Mouse (Mus musculus): ENCODE measurements around the gene Kif24. TPM values are rescaled to one million over a fixed set of nuclear protein-coding genes. Genes with fewer than 3 reads are reported as not detected.
"Not testable (repeated sequence)": the region's sequence is repeated elsewhere in the genome, so short reads cannot be mapped to it uniquely, and the experiment has no call there.

Kif24 gene
- polyA plus RNA-seq, 1 experiment from 2014 or later: 3.7 TPM

DNA sequence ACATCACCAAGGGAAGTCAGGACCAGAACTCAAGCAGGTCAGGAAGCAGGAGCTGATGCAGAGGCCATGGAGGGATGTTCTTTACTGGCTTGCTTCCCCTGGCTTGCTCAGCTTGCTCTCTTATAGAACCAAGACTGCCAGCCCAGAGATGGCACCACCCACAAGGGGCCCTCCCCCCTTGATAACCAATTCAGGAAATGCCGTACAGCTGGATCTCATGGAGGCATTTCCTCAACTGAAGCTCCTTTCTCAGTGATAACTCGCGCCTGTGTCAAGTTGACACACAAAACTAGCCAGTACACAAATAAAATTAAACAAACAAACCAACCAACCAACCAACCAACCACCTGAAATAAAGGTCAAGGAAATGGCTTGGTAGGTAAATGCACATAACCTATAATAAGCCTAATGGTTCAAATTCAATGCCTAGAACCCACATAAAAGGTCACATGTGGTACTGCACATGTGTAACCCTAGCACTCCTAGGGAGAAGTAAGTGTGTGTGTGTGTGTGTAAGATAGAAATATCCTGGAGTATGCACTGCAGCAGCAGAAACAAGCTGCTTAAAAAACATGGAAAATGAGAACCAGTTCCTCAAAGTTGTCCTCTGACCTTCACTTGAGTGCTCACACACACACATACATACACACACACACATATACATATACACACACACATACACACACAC is 1.5 kb downstream of the Kif24 start:
- DNase-seq; H3K4me3 ChIP-seq (replicated peaks; ENCODE audit: low read depth, low read length); ATAC-seq (ENCODE audit: low FRiP score, low TSS enrichment); H3K9ac ChIP-seq (replicated peaks; ENCODE audit: low read length); H3K9me3 ChIP-seq (ENCODE audit: control insufficient read depth, low read length); H3K36me3 ChIP-seq (ENCODE audit: control insufficient read depth, insufficient read depth, low read length); H3K4me1 ChIP-seq (ENCODE audit: control insufficient read depth, insufficient read depth, low read length); H3K27ac ChIP-seq (replicated peaks; ENCODE audit: low read depth, low read length); H3K27me3 ChIP-seq (ENCODE audit: control insufficient read depth, insufficient read depth, low read length): not testable (repeated sequence)
- peak overlapping the region; percentile 74 for H3K4me2 ChIP-seq (ENCODE audit: low read length)
- WGBS: 89% methylated on average over 3 of the region's 3 CpGs

DNA sequence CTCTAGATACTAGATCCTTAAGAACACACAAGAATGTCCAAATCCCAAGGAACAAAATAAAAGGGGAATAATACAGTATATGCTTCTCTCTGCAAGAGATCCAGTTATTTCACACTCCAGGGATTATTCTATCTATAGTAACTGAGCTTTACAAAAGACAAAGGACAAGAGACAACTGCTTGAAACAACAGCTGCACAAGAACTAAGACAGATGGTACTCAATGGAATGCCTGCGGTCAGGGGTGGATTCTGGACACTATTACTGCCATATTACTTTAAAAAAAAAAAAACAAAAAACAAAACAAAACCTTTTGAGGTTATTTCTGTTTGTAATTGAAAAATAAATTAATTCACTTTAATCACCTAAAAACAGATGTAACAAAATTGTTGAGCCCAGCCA is 4.0 kb downstream of the Kif24 start:
- no peak for DNase-seq
- ATAC-seq (ENCODE audit: low FRiP score, low TSS enrichment): no peak
- Histone ChIP-seq H3K27me3 (ENCODE audit: control insufficient read depth, insufficient read depth, low read length) (no peaks in the 10 kb centered on the region), H3K4me3 (replicated peaks; ENCODE audit: low read depth, low read length) (no peak overlapping the region), H3K9me3 (ENCODE audit: control insufficient read depth, low read length) (no peaks in the 10 kb centered on the region), H3K36me3 (ENCODE audit: control insufficient read depth, insufficient read depth, low read length) (no peaks in the 10 kb centered on the region), H3K4me2 (ENCODE audit: low read length) (no peak overlapping the region), H3K27ac (replicated peaks; ENCODE audit: low read depth, low read length) (no peak overlapping the region), H3K9ac (replicated peaks; ENCODE audit: low read length) (no peak overlapping the region), H3K4me1 (ENCODE audit: control insufficient read depth, insufficient read depth, low read length) (peaks cover 5% of the 10 kb centered on the region; the same call in 1 of the 2 replicates)
- WGBS: 93% methylated on average over 1 of the region's 1 CpGs

DNA sequence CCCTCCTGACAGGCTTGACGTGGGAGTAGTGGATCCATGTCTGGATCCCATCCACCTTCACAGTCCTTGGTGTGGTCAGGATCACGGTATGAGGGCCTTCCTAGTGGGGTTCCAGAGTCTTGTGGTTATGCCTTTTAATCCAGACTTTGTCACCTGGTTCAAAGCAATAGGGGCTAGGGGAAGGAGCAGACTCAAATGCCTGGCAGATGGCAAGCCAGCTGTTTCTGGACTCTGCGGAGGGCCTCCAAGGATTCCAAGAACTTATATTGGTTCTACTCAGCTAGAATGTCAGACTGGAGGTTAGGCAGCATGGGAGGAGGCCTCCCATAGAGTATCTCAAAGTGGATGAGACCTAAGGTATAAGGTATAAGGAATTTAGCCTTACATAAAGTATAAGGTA is 17.1 kb downstream of the Kif24 start:
- Histone ChIP-seq H3K9me3 (ENCODE audit: control insufficient read depth, low read length) (no peaks in the 10 kb centered on the region), H3K27me3 (ENCODE audit: control insufficient read depth, insufficient read depth, low read length) (no peaks in the 10 kb centered on the region), H3K4me1 (ENCODE audit: control insufficient read depth, insufficient read depth, low read length) (no peaks in the 10 kb centered on the region), H3K27ac (replicated peaks; ENCODE audit: low read depth, low read length) (no peak overlapping the region), H3K4me2 (ENCODE audit: low read length) (no peak overlapping the region), H3K36me3 (ENCODE audit: control insufficient read depth, insufficient read depth, low read length) (no peaks in the 10 kb centered on the region), H3K4me3 (replicated peaks; ENCODE audit: low read depth, low read length) (no peak overlapping the region), H3K9ac (replicated peaks; ENCODE audit: low read length) (no peak overlapping the region)
- no peak for DNase-seq
- ATAC-seq (ENCODE audit: low FRiP score, low TSS enrichment): no peak
- WGBS: 96% methylated on average over 3 of the region's 3 CpGs

DNA sequence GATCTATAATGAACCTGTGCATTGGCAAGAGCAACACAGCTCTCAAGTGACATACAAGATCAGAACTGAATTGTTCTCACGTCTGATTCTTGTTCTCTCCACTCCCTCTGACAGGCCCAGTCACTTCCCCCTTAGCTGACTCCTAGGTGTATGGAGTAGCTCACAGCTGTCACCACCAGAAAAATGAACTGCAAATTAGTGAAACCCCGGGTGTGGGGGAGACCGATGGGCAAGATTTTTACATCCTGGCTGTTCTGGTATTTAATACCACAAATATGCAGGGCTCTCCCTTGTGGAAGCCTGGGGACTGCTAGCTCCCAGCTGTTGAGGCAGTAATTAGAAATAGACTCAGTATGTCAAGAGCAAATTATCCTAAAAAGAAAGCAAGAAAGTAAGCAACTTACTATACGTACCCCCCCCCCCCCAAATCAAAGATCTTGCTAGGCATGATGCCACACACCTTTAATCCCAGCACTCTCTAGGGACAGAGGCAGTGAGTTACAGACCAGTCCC is 21.8 kb downstream of the Kif24 start:
- no peak overlapping the region for H3K27ac ChIP-seq (replicated peaks; ENCODE audit: low read depth, low read length)
- DNase-seq (no peak), ATAC-seq (ENCODE audit: low FRiP score, low TSS enrichment) (no peak)
- no peaks in the 10 kb centered on the region for H3K36me3 ChIP-seq (ENCODE audit: control insufficient read depth, insufficient read depth, low read length)
- H3K4me2 ChIP-seq (ENCODE audit: low read length): no peak overlapping the region
- no peak overlapping the region for H3K9ac ChIP-seq (replicated peaks; ENCODE audit: low read length)
- WGBS: 84% methylated on average over 4 of the region's 4 CpGs
- no peaks in the 10 kb centered on the region for H3K27me3 ChIP-seq (ENCODE audit: control insufficient read depth, insufficient read depth, low read length)
- no peak overlapping the region for H3K4me3 ChIP-seq (replicated peaks; ENCODE audit: low read depth, low read length)
- H3K9me3 ChIP-seq (ENCODE audit: control insufficient read depth, low read length): no peaks in the 10 kb centered on the region
- H3K4me1 ChIP-seq (ENCODE audit: control insufficient read depth, insufficient read depth, low read length): no peaks in the 10 kb centered on the region

DNA sequence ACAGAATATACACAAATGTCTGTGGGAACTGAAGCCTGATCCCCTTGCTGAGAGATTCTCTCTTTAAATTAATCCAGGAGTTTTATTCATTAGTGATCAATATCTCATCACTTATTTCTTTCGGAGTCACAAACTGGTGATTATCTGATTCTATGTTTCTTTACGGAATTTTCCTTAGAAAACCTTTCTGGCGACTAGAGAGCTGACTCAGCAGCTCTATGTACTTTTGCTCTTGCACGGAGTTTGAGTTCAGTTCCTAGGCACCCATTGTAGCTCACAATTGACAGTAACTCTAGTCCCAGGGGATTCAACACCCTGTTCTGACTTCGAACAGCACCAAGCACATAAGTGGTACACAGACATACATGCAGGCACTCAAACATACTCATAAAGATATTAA is 25.8 kb downstream of the Kif24 start:
- no peak overlapping the region for H3K4me3 ChIP-seq (replicated peaks; ENCODE audit: low read depth, low read length)
- no peak overlapping the region for H3K4me2 ChIP-seq (ENCODE audit: low read length)
- H3K9ac ChIP-seq (replicated peaks; ENCODE audit: low read length): no peak overlapping the region
- no peaks in the 10 kb centered on the region for H3K9me3 ChIP-seq (ENCODE audit: control insufficient read depth, low read length)
- H3K36me3 ChIP-seq (ENCODE audit: control insufficient read depth, insufficient read depth, low read length): no peaks in the 10 kb centered on the region
- no peaks in the 10 kb centered on the region for H3K27me3 ChIP-seq (ENCODE audit: control insufficient read depth, insufficient read depth, low read length)
- H3K4me1 ChIP-seq (ENCODE audit: control insufficient read depth, insufficient read depth, low read length): no peaks in the 10 kb centered on the region
- ATAC-seq (ENCODE audit: low FRiP score, low TSS enrichment) (no peak), DNase-seq (no peak)
- 93% methylated on average over 5 of the region's 5 CpGs for WGBS
- no peak overlapping the region for H3K27ac ChIP-seq (replicated peaks; ENCODE audit: low read depth, low read length)

DNA sequence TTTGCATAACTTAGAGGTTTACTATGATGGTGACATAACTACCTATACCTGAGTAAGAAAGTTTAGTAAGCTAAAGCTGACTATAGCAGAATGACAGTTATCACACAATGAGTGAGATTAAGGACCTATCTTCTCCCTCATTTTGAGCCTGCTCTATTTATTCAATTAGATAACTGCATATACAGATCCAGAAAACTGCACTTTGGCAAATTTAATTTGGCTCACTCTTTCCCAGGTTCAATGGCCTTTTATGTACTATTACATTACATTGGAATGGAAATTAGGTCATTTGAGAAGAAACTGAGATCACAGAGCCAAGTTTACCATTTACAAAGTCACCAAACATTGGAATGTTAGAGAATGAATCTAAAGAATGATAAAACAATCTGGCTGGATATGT is 47.7 kb downstream of the Kif24 start:
- H3K9ac ChIP-seq (replicated peaks; ENCODE audit: low read length): no peak overlapping the region
- H3K4me2 ChIP-seq (ENCODE audit: low read length): no peak overlapping the region
- H3K4me1 ChIP-seq (ENCODE audit: control insufficient read depth, insufficient read depth, low read length): no peaks in the 10 kb centered on the region
- no peak for DNase-seq
- ATAC-seq (ENCODE audit: low FRiP score, low TSS enrichment): no peak
- no peaks in the 10 kb centered on the region for H3K9me3 ChIP-seq (ENCODE audit: control insufficient read depth, low read length)
- no peaks in the 10 kb centered on the region for H3K27me3 ChIP-seq (ENCODE audit: control insufficient read depth, insufficient read depth, low read length)
- H3K4me3 ChIP-seq (replicated peaks; ENCODE audit: low read depth, low read length): no peak overlapping the region
- no peaks in the 10 kb centered on the region for H3K36me3 ChIP-seq (ENCODE audit: control insufficient read depth, insufficient read depth, low read length)
- no peak overlapping the region for H3K27ac ChIP-seq (replicated peaks; ENCODE audit: low read depth, low read length)

DNA sequence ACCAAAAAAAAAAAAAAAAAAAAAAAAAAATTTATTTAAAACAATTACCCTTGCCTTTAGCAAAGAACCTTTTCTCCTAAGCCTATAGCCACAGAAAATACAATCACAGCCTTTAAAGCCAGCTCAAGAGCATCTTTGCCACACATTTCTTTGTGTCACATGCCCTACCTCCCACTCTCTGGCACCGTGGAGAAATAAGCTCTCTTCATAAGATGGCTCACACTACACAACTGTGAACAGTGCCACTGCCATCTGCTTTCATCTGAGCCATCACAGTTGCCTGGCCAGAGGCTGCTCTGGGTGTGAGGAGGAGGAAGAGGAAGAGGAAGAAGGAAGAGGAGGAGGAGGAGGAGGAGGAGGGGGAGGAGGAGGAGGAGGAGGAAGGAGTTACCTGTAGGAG is 55.3 kb downstream of the Kif24 start:
- Histone ChIP-seq H3K4me1 (ENCODE audit: control insufficient read depth, insufficient read depth, low read length) (no peaks in the 10 kb centered on the region), H3K36me3 (ENCODE audit: control insufficient read depth, insufficient read depth, low read length) (0 out of 2 replicates have a peak, but pooled peaks cover 5% of the 10 kb centered on the region), H3K4me2 (ENCODE audit: low read length) (no peak overlapping the region), H3K27me3 (ENCODE audit: control insufficient read depth, insufficient read depth, low read length) (no peaks in the 10 kb centered on the region), H3K9me3 (ENCODE audit: control insufficient read depth, low read length) (no peaks in the 10 kb centered on the region), H3K27ac (replicated peaks; ENCODE audit: low read depth, low read length) (no peak overlapping the region), H3K4me3 (replicated peaks; ENCODE audit: low read depth, low read length) (no peak overlapping the region), H3K9ac (replicated peaks; ENCODE audit: low read length) (no peak overlapping the region)
- WGBS: 92% methylated on average over 1 of the region's 1 CpGs
- DNase-seq (no peak), ATAC-seq (ENCODE audit: low FRiP score, low TSS enrichment) (no peak)

DNA sequence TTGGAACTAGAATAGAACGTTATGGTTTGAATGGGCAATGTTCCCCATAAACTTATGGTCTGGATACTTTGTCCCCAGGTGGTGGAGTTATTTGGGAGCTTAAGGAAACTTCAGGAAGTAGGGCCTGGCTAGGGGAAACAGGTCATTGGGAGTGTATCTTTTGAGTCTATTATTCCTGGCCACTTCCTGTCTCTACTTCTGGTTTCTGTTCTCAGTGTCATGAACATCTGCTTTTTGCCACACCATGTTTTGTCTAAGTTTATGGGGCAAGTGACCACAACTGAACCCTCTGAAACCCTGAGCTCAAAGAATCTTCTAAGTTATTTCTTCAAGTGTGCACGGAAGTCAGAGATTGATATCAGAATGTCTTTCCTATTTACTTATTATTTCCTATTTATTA is 57.3 kb downstream of the Kif24 start:
- Histone ChIP-seq H3K4me2 (ENCODE audit: low read length) (no peak overlapping the region), H3K4me1 (ENCODE audit: control insufficient read depth, insufficient read depth, low read length) (no peaks in the 10 kb centered on the region), H3K4me3 (replicated peaks; ENCODE audit: low read depth, low read length) (no peak overlapping the region), H3K9ac (replicated peaks; ENCODE audit: low read length) (no peak overlapping the region), H3K9me3 (ENCODE audit: control insufficient read depth, low read length) (no peaks in the 10 kb centered on the region), H3K27me3 (ENCODE audit: control insufficient read depth, insufficient read depth, low read length) (no peaks in the 10 kb centered on the region), H3K36me3 (ENCODE audit: control insufficient read depth, insufficient read depth, low read length) (0 out of 2 replicates have a peak, but pooled peaks cover 5% of the 10 kb centered on the region), H3K27ac (replicated peaks; ENCODE audit: low read depth, low read length) (no peak overlapping the region)
- ATAC-seq (ENCODE audit: low FRiP score, low TSS enrichment) (no peak), DNase-seq (no peak)
- 94% methylated on average over 2 of the region's 2 CpGs for WGBS

DNA sequence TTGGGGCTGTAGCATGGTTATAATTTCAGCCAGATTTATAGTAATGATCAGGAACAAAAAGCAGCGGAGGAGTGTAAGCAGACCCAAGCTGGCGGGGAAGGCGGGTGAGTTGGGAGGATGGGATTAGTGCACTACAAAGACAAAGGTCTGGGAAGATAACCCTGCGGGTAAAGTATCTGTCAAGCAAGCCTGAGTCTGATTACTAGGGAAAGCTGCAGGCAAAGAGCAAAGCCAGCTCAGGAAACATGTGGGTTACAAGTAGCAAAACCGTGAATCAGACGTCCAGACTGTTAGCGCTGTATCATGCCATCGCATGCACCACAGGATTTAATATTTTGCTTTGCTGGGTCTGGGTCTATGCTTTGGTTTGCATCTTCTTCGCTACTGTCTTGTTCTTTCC is 58.1 kb downstream of the Kif24 start:
- no peak overlapping the region for H3K4me3 ChIP-seq (replicated peaks; ENCODE audit: low read depth, low read length)
- no peaks in the 10 kb centered on the region for H3K4me1 ChIP-seq (ENCODE audit: control insufficient read depth, insufficient read depth, low read length)
- DNase-seq: no peak
- no peak overlapping the region for H3K27ac ChIP-seq (replicated peaks; ENCODE audit: low read depth, low read length)
- H3K9me3 ChIP-seq (ENCODE audit: control insufficient read depth, low read length): no peaks in the 10 kb centered on the region
- 79% methylated on average over 9 of the region's 9 CpGs for WGBS
- H3K27me3 ChIP-seq (ENCODE audit: control insufficient read depth, insufficient read depth, low read length): no peaks in the 10 kb centered on the region
- no peak overlapping the region for H3K4me2 ChIP-seq (ENCODE audit: low read length)
- ATAC-seq (ENCODE audit: low FRiP score, low TSS enrichment): no peak
- H3K9ac ChIP-seq (replicated peaks; ENCODE audit: low read length): no peak overlapping the region
- 0 out of 2 replicates have a peak, but pooled peaks cover 5% of the 10 kb centered on the region for H3K36me3 ChIP-seq (ENCODE audit: control insufficient read depth, insufficient read depth, low read length)
